Mouse (Mus musculus): ENCODE measurements around the gene 1700113H08Rik.

DNA sequence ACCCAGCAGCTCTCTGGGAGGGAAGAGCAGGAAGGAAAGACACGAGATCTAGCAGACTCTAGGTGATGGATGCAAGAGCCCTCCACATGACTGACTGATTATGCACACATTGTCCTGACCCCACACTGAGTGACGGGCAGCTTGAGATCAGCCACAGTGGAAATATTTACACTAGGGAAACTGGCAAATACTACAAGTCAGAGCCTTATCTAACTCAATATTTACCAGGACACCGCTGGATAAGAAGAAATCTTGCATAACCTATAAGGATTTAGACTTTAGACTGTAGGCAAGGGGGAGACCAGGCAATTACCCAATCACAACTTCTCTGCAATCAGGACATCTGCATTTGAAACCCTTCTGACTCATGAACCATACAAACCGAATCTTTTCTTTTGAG lies 6.1 kb upstream of the 1700113H08Rik start:
- TF ChIP-seq CTCF (IDR thresholded peaks at IDR 0.05; ENCODE audit: extremely low read depth, insufficient read depth, insufficient read length, insufficient replicate concordance) (no peak), POLR2A (IDR thresholded peaks at IDR 0.05; ENCODE audit: low read depth, low read length) (no peak)

Measured in spleen, adult 2 months (tissue).